Mouse (Mus musculus): ENCODE data around the gene Ophn1.

The Ophn1 gene

GRCm38 (mm10) chrX:98803813-98804212, 87.0 kb downstream of the Ophn1 start:
- DNase-seq (ENCODE audit: low spot score), result no peak

- no peak for DNase-seq (ENCODE audit: low spot score)
Measured at GRCm38 (mm10) chrX:98774247-98774950, 116.4 kb downstream of the Ophn1 start.

GRCm38 (mm10) chrX:98755089-98755488, 135.7 kb downstream of the Ophn1 start:
- no peak for DNase-seq (ENCODE audit: low spot score)

- no peak for DNase-seq (ENCODE audit: low spot score)
Measured at GRCm38 (mm10) chrX:98751279-98751817, 139.5 kb downstream of the Ophn1 start.

GRCm38 (mm10) chrX:98736758-98737157, 154.1 kb downstream of the Ophn1 start:
- no peak for DNase-seq (ENCODE audit: low spot score)

- peak; percentile 12 for DNase-seq (ENCODE audit: low spot score)
Measured at GRCm38 (mm10) chrX:98722991-98723390, 167.8 kb downstream of the Ophn1 start.

GRCm38 (mm10) chrX:98707766-98708165, 183.1 kb downstream of the Ophn1 start:
- peak; percentile 3 for DNase-seq (ENCODE audit: low spot score)

- peak; percentile 11 for DNase-seq (ENCODE audit: low spot score)
Measured at GRCm38 (mm10) chrX:98701635-98702034, 189.2 kb downstream of the Ophn1 start.

- DNase-seq (ENCODE audit: low spot score), result no peak
Measured at GRCm38 (mm10) chrX:98682603-98683002, 208.2 kb downstream of the Ophn1 start.

GRCm38 (mm10) chrX:98681281-98681680, 209.5 kb downstream of the Ophn1 start:
- DNase-seq (ENCODE audit: low spot score), result no peak

GRCm38 (mm10) chrX:98670988-98671387, 219.8 kb downstream of the Ophn1 start:
- no peak for DNase-seq (ENCODE audit: low spot score)

GRCm38 (mm10) chrX:98651431-98651830, 239.4 kb downstream of the Ophn1 start:
- DNase-seq (ENCODE audit: low spot score), result no peak

GRCm38 (mm10) chrX:98628666-98629404, 262.0 kb downstream of the Ophn1 start:
- DNase-seq (ENCODE audit: low spot score), result no peak

GRCm38 (mm10) chrX:98618865-98619264, 272.0 kb downstream of the Ophn1 start:
- peak; percentile 11 for DNase-seq (ENCODE audit: low spot score)

GRCm38 (mm10) chrX:98617426-98617825, 273.4 kb downstream of the Ophn1 start:
- no peak for DNase-seq (ENCODE audit: low spot score)

GRCm38 (mm10) chrX:98574201-98574600, 316.6 kb downstream of the Ophn1 start:
- DNase-seq (ENCODE audit: low spot score), result no peak

GRCm38 (mm10) chrX:98546458-98546857, 344.4 kb downstream of the Ophn1 start:
- no peak for DNase-seq (ENCODE audit: low spot score)

- DNase-seq (ENCODE audit: low spot score), result no peak
Measured at GRCm38 (mm10) chrX:98515329-98515728, 375.5 kb downstream of the Ophn1 start.

- DNase-seq (ENCODE audit: low spot score), result no peak
Measured at GRCm38 (mm10) chrX:98514359-98514904, 376.4 kb downstream of the Ophn1 start.

All from testis, postnatal 14 days (tissue).